24 mouse cellular contexts compared by ENCODE assay signal in the genomic region with DNA sequence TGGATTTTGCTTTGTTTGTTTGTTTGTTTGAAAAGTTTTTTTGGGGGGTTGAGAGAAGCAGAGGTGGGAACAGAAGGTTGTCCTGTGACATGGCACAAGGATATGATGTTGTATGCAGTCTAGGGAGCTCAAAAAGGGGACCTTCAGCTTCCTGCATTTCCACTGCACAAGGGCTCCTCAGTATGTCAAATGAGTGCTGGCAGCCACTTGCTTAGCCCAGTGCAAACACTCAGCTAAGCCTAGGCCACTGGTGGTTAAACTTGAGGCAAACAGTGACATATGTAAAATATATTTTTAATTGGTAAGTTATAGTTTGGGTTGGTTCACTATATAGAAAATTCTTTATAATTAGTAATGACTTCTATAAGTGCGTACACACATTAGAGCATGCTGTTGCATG. TPM values are rescaled to one million over a fixed set of nuclear protein-coding genes. Genes with fewer than 3 reads are reported as not detected.
DNase-seq lines count a peak whose midpoint lies in the region; ATAC-seq and TF ChIP-seq lines count a peak whose summit lies in the region.
"Had no signal": no experiment of that assay in that cellular context is flagged by ENCODE, and none has a peak within 500 bp of the region (broad histone marks: within the 10 kb centered on the region; RNA-seq: fewer than 3 reads in every experiment).

No protein-coding gene starts in this region.

- H3K9ac ChIP-seq in lung, embryonic 14.5 days, result no peak overlapping the region
- H3K9ac ChIP-seq in lung, embryonic 16.5 days (ENCODE audit: low read length), result no peak overlapping the region
- no peak overlapping the region for H3K9ac ChIP-seq in lung, postnatal 0 days (replicated peaks; ENCODE audit: low read depth)

- no peaks in the 10 kb centered on the region for H3K9me3 ChIP-seq in lung, embryonic 14.5 days (ENCODE audit: low read depth, low read length)
- no peaks in the 10 kb centered on the region for H3K9me3 ChIP-seq in lung, embryonic 16.5 days (ENCODE audit: control insufficient read depth, low read length)
- no peaks in the 10 kb centered on the region for H3K9me3 ChIP-seq in lung, postnatal 0 days (ENCODE audit: low read length)
- H3K9me3 ChIP-seq: G1E had no signal

- H3K36me3 ChIP-seq in lung, embryonic 14.5 days (ENCODE audit: insufficient read depth), result no peaks in the 10 kb centered on the region
- H3K36me3 ChIP-seq in lung, embryonic 16.5 days (ENCODE audit: control insufficient read depth, insufficient read depth, low read length), result no peaks in the 10 kb centered on the region
- H3K36me3 ChIP-seq in lung, postnatal 0 days (ENCODE audit: insufficient read depth, low read length), result no peaks in the 10 kb centered on the region
- H3K36me3 ChIP-seq: G1E had no signal

- H3K4me1 ChIP-seq in lung, embryonic 14.5 days (ENCODE audit: insufficient read depth), result no peaks in the 10 kb centered on the region
- no peaks in the 10 kb centered on the region for H3K4me1 ChIP-seq in lung, embryonic 16.5 days (replicated peaks; ENCODE audit: control insufficient read depth, insufficient read depth, low read length)
- peaks cover 4% of the 10 kb centered on the region; the same call in 1 of the 2 replicates for H3K4me1 ChIP-seq in lung, postnatal 0 days (ENCODE audit: insufficient read depth, low read depth, low read length)

- TF ChIP-seq EP300 in lung, postnatal 0 days (IDR thresholded peaks at IDR 0.05), result peak; percentile 31; the same call in 1 of the 2 replicates

- peak; percentile 23 for DNase-seq in lung, embryonic 14.5 days
- no peak for DNase-seq in lung, postnatal 25 days (ENCODE audit: low spot score)
- no peak for DNase-seq in lung, postnatal 10 days
- DNase-seq in lung, postnatal 0 days (ENCODE audit: low spot score), result peak; percentile 71
- no peak for DNase-seq in lung, postnatal 14 days
- peak; percentile 56 for DNase-seq in lung, postnatal 36 days
- DNase-seq in lung, adult 18-20 months, result no peak
- DNase-seq: adrenal gland, adult 2 months; adrenal gland, adult 8-10 months; adrenal gland, postnatal 10 days; adrenal gland, postnatal 14 days; adrenal gland, postnatal 25 days; adrenal gland, postnatal 36 days; B cell, adult 2 months; cerebellum, adult 11 months; cerebellum, adult 11-12 months had no signal

- 73% methylated on average over 1 of the region's 1 CpGs for WGBS in lung, embryonic 14.5 days
- 66% methylated on average over 1 of the region's 1 CpGs for WGBS in lung, embryonic 16.5 days
- WGBS in lung, postnatal 0 days, result 74% methylated on average over 1 of the region's 1 CpGs

- no peak overlapping the region for H3K27ac ChIP-seq in lung, embryonic 14.5 days (ENCODE audit: low read depth)
- no peak overlapping the region for H3K27ac ChIP-seq in lung, embryonic 16.5 days (ENCODE audit: low read length)
- H3K27ac ChIP-seq in lung, postnatal 0 days (ENCODE audit: low read length), result no peak overlapping the region

- H3K27me3 ChIP-seq in lung, embryonic 14.5 days (ENCODE audit: insufficient read depth, low read length), result no peaks in the 10 kb centered on the region
- H3K27me3 ChIP-seq in lung, embryonic 16.5 days (ENCODE audit: control insufficient read depth, insufficient read depth, low read depth, low read length), result no peaks in the 10 kb centered on the region
- no peaks in the 10 kb centered on the region for H3K27me3 ChIP-seq in lung, postnatal 0 days (replicated peaks; ENCODE audit: insufficient read depth, low read length)
- H3K27me3 ChIP-seq: CH12.LX, Patski had no signal

- no peak for TF ChIP-seq CTCF in lung, embryonic 14.5 days (IDR thresholded peaks at IDR 0.05; ENCODE audit: low read depth)
- TF ChIP-seq CTCF in lung, postnatal 0 days (IDR thresholded peaks at IDR 0.05), result no peak

- ATAC-seq in lung, embryonic 14.5 days (ENCODE audit: insufficient read depth), result no peak
- peak; percentile 72 for ATAC-seq in lung, embryonic 16.5 days (ENCODE audit: low read depth)
- peak; percentile 56 for ATAC-seq in lung, postnatal 0 days
- ATAC-seq: activated CD4-positive, CD25-positive, alpha-beta regulatory T cell, adult 4 months; CD4-positive, CD25-positive, alpha-beta regulatory T cell, adult 4 months; Patski had no signal

- no peak overlapping the region for H3K4me2 ChIP-seq in lung, embryonic 14.5 days
- H3K4me2 ChIP-seq in lung, embryonic 16.5 days (ENCODE audit: low read depth, low read length), result no peak overlapping the region
- H3K4me2 ChIP-seq in lung, postnatal 0 days (replicated peaks; ENCODE audit: low read depth, low read length), result no peak overlapping the region

- H3K4me3 ChIP-seq in lung, embryonic 14.5 days (ENCODE audit: low read depth, low read length), result no peak overlapping the region
- no peak overlapping the region for H3K4me3 ChIP-seq in lung, embryonic 16.5 days (ENCODE audit: low read length)
- no peak overlapping the region for H3K4me3 ChIP-seq in lung, postnatal 0 days (ENCODE audit: low read depth, low read length)

RNA-seq across cellular contexts. Expression of a gene that starts 2.8 kb away (rescaled TPM):
- not detected in 2 replicates for polyA plus RNA-seq in lung, embryonic 14.5 days (2014; fragmentation: Nextera tagmentation; extraction: Ambion mirVana)
- polyA plus RNA-seq in lung, embryonic 16.5 days (2015; fragmentation: Nextera tagmentation; extraction: Ambion mirVana), result not detected in 2 replicates
- polyA plus RNA-seq in lung, postnatal 0 days (2015; fragmentation: Nextera tagmentation; extraction: Ambion mirVana), result 0.05 and 0.12 TPM in 2 replicates
- polyA plus RNA-seq: activated CD4-positive, CD25-positive, alpha-beta regulatory T cell, adult 4 months; adrenal gland, adult 2 months; brain, embryonic 14.5 days; C2C12; CD4-positive, CD25-positive, alpha-beta regulatory T cell, adult 4 months; G1E; Patski had no signal

RNA-seq across cellular contexts. Expression of a gene that starts 32.9 kb away (rescaled TPM):
- polyA plus RNA-seq in lung, embryonic 14.5 days (2014; fragmentation: Nextera tagmentation; extraction: Ambion mirVana), result 67.1 and 71.1 TPM in 2 replicates
- polyA plus RNA-seq in lung, embryonic 16.5 days (2015; fragmentation: Nextera tagmentation; extraction: Ambion mirVana), result 79.0 and 85.5 TPM in 2 replicates
- 138 and 159 TPM in 2 replicates for polyA plus RNA-seq in lung, postnatal 0 days (2015; fragmentation: Nextera tagmentation; extraction: Ambion mirVana)

Comparison
In these comparisons a context has a peak if more than half of its experiments do, and no peak if none do; other contexts are left out.
1. DNase-seq: peak in lung, embryonic 14.5 days (single experiment), lung, postnatal 0 days (single experiment) and lung, postnatal 36 days (single experiment); none in lung, postnatal 25 days (single experiment), lung, postnatal 10 days (single experiment), lung, postnatal 14 days (single experiment) and lung, adult 18-20 months (0 of 2).